8 mouse cellular contexts compared by ENCODE assay signal in the genomic region with DNA sequence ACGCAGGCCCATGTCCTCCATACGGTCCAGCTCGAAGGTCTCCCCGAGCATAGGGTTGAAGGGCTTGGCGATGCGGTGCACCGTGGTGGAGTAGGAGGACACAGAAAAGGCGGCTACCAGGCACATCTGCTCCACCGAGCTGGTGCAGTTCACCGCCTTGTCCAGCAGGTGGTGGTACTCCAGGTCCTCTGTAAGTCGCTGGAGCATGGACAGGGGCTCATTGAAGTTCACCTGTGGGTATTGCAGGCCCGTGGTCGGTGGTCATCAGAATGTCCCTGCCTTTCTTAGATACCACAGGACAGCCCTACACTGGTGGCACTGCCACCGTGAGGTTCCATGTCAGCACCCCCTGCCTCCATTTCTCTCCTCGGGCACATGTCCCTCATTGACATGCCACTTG.
DNase-seq lines count a peak whose midpoint lies in the region.

No protein-coding gene starts in this region.

- peak; percentile 61 to 89 for DNase-seq in adrenal gland, adult (ENCODE audit: inconsistent age in 2 of 2, low spot score in 1 of 2)
- DNase-seq in adrenal gland, adult 8-10 months: no peak
- DNase-seq in adipocyte (ENCODE audit: low spot score): peak; percentile 52
- peak; percentile 73 for DNase-seq in embryo, embryonic 10.5 days (ENCODE audit: low spot score)
- peak; percentile 54 to 77 for DNase-seq in heart, postnatal 14 days
- DNase-seq in layer of hippocampus, postnatal 36 days: peak; percentile 56
- DNase-seq in mesoderm, embryonic 11.5 days (ENCODE audit: low read depth, low spot score): peak; percentile 77
- DNase-seq in spleen, adult 12 weeks (ENCODE audit: low spot score): peak; percentile 12

- intact Hi-C loops in heart, postnatal 14 days (cut with DNase I): loop anchor here (2.0 to 5.0 kb wide), 2 partner anchors 72 to 163 kb away; no protein-coding TSS in a partner anchor
